Mouse (Mus musculus): ENCODE data around the gene Rhov.

Gene Rhov

GRCm38 (mm10) chr2:119292281-119292680 lies 21.2 kb upstream of the Rhov start:
- no peak for DNase-seq (ENCODE audit: low spot score)

- peak; percentile 54 for DNase-seq (ENCODE audit: low spot score)
Observed at GRCm38 (mm10) chr2:119289014-119289416, 17.9 kb upstream of the Rhov start.

- peak; percentile 97 for DNase-seq (ENCODE audit: low spot score)
Observed at GRCm38 (mm10) chr2:119288270-119288882, 17.3 kb upstream of the Rhov start, which contains the start of gene Vps18. Gene Vps18, plus strand, starts transcription at chr2:119288740.

GRCm38 (mm10) chr2:119287372-119287771 lies 16.3 kb upstream of the Rhov start:
- no peak for DNase-seq (ENCODE audit: low spot score)

GRCm38 (mm10) chr2:119281899-119282565 lies 11.0 kb upstream of the Rhov start:
- no peak for DNase-seq (ENCODE audit: low spot score)

GRCm38 (mm10) chr2:119277810-119278209 lies 6.7 kb upstream of the Rhov start:
- no peak for DNase-seq (ENCODE audit: low spot score)

GRCm38 (mm10) chr2:119276926-119277325 lies 5.9 kb upstream of the Rhov start:
- no peak for DNase-seq (ENCODE audit: low spot score)

- DNase-seq (ENCODE audit: low spot score), result peak; percentile 73
Observed at GRCm38 (mm10) chr2:119274126-119274525, 3.1 kb upstream of the Rhov start.

GRCm38 (mm10) chr2:119270286-119270642 lies 808 bp downstream of the Rhov start:
- DNase-seq (ENCODE audit: low spot score), result no peak

GRCm38 (mm10) chr2:119263813-119264212 lies 7.3 kb downstream of the Rhov start:
- no peak for DNase-seq (ENCODE audit: low spot score)

GRCm38 (mm10) chr2:119262978-119263377 lies 8.1 kb downstream of the Rhov start:
- no peak for DNase-seq (ENCODE audit: low spot score)

- no peak for DNase-seq (ENCODE audit: low spot score)
Observed at GRCm38 (mm10) chr2:119261326-119261725, 9.7 kb downstream of the Rhov start.

GRCm38 (mm10) chr2:119260518-119260917 lies 10.6 kb downstream of the Rhov start:
- no peak for DNase-seq (ENCODE audit: low spot score)

- no peak for DNase-seq (ENCODE audit: low spot score)
Observed at GRCm38 (mm10) chr2:119254976-119255375, 16.1 kb downstream of the Rhov start.

GRCm38 (mm10) chr2:119250826-119251478 lies 20.1 kb downstream of the Rhov start:
- DNase-seq (ENCODE audit: low spot score), result peak; percentile 86

GRCm38 (mm10) chr2:119250377-119250776 lies 20.7 kb downstream of the Rhov start:
- DNase-seq (ENCODE audit: low spot score), result no peak

- DNase-seq (ENCODE audit: low spot score), result peak; percentile 58
Observed at GRCm38 (mm10) chr2:119249592-119250061, 21.4 kb downstream of the Rhov start.

GRCm38 (mm10) chr2:119247904-119248303 lies 23.2 kb downstream of the Rhov start:
- DNase-seq (ENCODE audit: low spot score), result no peak

- DNase-seq (ENCODE audit: low spot score), result no peak
Observed at GRCm38 (mm10) chr2:119245246-119245645, 25.8 kb downstream of the Rhov start.

- peak; percentile 64 for DNase-seq (ENCODE audit: low spot score)
Observed at GRCm38 (mm10) chr2:119242548-119242947, 28.5 kb downstream of the Rhov start.

- no peak for DNase-seq (ENCODE audit: low spot score)
Observed at GRCm38 (mm10) chr2:119240819-119241186, 30.3 kb downstream of the Rhov start.

GRCm38 (mm10) chr2:119240075-119240818 lies 30.8 kb downstream of the Rhov start:
- peak; percentile 45 for DNase-seq (ENCODE audit: low spot score)
